Mouse (Mus musculus) layer of hippocampus, adult 18-20 months (tissue): ENCODE measurements around the gene Nck1. TPM values are rescaled to one million over a fixed set of nuclear protein-coding genes. Genes with fewer than 3 reads are reported as not detected.

Experiments used
- DNase-seq, 2 experiments: peaks; one replicate each; pipeline ENCODE4 v3.0.0; 2022; ENCODE audit warnings: low spot score in 2 of 2
- total RNA-seq, 2 experiments: library from RNA; stranded (reverse); gene quantifications; 2 replicates each; pipeline ENCODE4 v1.2.3; 2021

The Nck1 gene
- total RNA-seq, 2 experiments from 2014 or later = 35.8 to 36.5 TPM

GRCm38 (mm10) chr9:100470936-100471604, 74.9 kb downstream of the Nck1 start:
- no peak for DNase-seq

GRCm38 (mm10) chr9:100470228-100470627, 75.7 kb downstream of the Nck1 start:
- no peak for DNase-seq

- no peak for DNase-seq
Observed at GRCm38 (mm10) chr9:100469681-100470080, 76.3 kb downstream of the Nck1 start.

GRCm38 (mm10) chr9:100468151-100468550, 77.8 kb downstream of the Nck1 start:
- DNase-seq = no peak

- peak in 1 of 2 experiments; percentile 55 for DNase-seq
Observed at GRCm38 (mm10) chr9:100467653-100468052, 78.3 kb downstream of the Nck1 start.

- DNase-seq = peak; percentile 43 to 70
Observed at GRCm38 (mm10) chr9:100466743-100467142, 79.2 kb downstream of the Nck1 start.

GRCm38 (mm10) chr9:100465988-100466387, 79.9 kb downstream of the Nck1 start:
- DNase-seq = no peak

GRCm38 (mm10) chr9:100465380-100465779, 80.6 kb downstream of the Nck1 start:
- no peak for DNase-seq

GRCm38 (mm10) chr9:100463771-100464170, 82.2 kb downstream of the Nck1 start:
- DNase-seq = no peak

GRCm38 (mm10) chr9:100462098-100462497, 83.8 kb downstream of the Nck1 start:
- no peak for DNase-seq

GRCm38 (mm10) chr9:100461671-100462070, 84.3 kb downstream of the Nck1 start:
- DNase-seq = peak; percentile 78 to 91

- DNase-seq = no peak
Observed at GRCm38 (mm10) chr9:100460203-100460602, 85.7 kb downstream of the Nck1 start.

- no peak for DNase-seq
Observed at GRCm38 (mm10) chr9:100457971-100458681, 87.8 kb downstream of the Nck1 start.

- no peak for DNase-seq
Observed at GRCm38 (mm10) chr9:100454664-100454993, 91.3 kb downstream of the Nck1 start.

GRCm38 (mm10) chr9:100453944-100454663, 91.8 kb downstream of the Nck1 start:
- peak; percentile 65 to 86 for DNase-seq

GRCm38 (mm10) chr9:100452432-100452831, 93.5 kb downstream of the Nck1 start:
- DNase-seq = no peak

- peak; percentile 56 to 84 for DNase-seq
Observed at GRCm38 (mm10) chr9:100446059-100446686, 99.8 kb downstream of the Nck1 start.
